Mouse (Mus musculus): Measurements from ENCODE around the gene Epop. TPM values are rescaled to one million over a fixed set of nuclear protein-coding genes. Genes with fewer than 3 reads are reported as not detected.

Gene Epop
- polyA plus RNA-seq, 1 experiment from 2014 or later, result 9.0 TPM

GRCm38 (mm10) chr11:97664339-97664665, 34.8 kb upstream of the Epop start:
- H3K4me1 ChIP-seq (ENCODE audit: control insufficient read depth, insufficient read depth, low read length), result peaks cover 11% of the 10 kb centered on the region
- H3K36me3 ChIP-seq (replicated peaks; ENCODE audit: control insufficient read depth, insufficient read depth, low read depth, low read length), result peaks cover 3% of the 10 kb centered on the region
- H3K4me3 ChIP-seq (ENCODE audit: low read depth, low read length), result peak overlapping the region; percentile 89
- DNase-seq (ENCODE audit: low spot score) (no peak), ATAC-seq (replicated peaks; ENCODE audit: insufficient number of reproducible peaks, low FRiP score, low TSS enrichment, low read depth) (no peak)
- peak overlapping the region; percentile 91; the same call in 1 of the 2 replicates for H3K27ac ChIP-seq (replicated peaks; ENCODE audit: low read depth, low read length)
- 0% methylated on average over 6 of the region's 8 CpGs for WGBS
- H3K4me2 ChIP-seq (ENCODE audit: low read depth, low read length), result peak overlapping the region; percentile 79
- H3K9ac ChIP-seq (replicated peaks; ENCODE audit: low read length), result peak overlapping the region; percentile 88
- H3K27me3 ChIP-seq (ENCODE audit: control insufficient read depth, insufficient read depth, low read length), result peaks cover 8% of the 10 kb centered on the region
- H3K9me3 ChIP-seq (replicated peaks; ENCODE audit: control insufficient read depth, low read length), result no peaks in the 10 kb centered on the region

GRCm38 (mm10) chr11:97663528-97664338, 34.2 kb upstream of the Epop start:
- ATAC-seq (replicated peaks; ENCODE audit: insufficient number of reproducible peaks, low FRiP score, low TSS enrichment, low read depth) (0 out of 2 replicates have a peak, but pooled peaks have one; percentile 36), DNase-seq (ENCODE audit: low spot score) (peak; percentile 68)
- H3K4me1 ChIP-seq (ENCODE audit: control insufficient read depth, insufficient read depth, low read length), result peaks cover 11% of the 10 kb centered on the region
- H3K9ac ChIP-seq (replicated peaks; ENCODE audit: low read length), result peak overlapping the region; percentile 88
- peaks cover 8% of the 10 kb centered on the region for H3K27me3 ChIP-seq (ENCODE audit: control insufficient read depth, insufficient read depth, low read length)
- H3K4me3 ChIP-seq (ENCODE audit: low read depth, low read length), result peak overlapping the region; percentile 89
- WGBS, result under 1% methylated on average over 38 of the region's 57 CpGs
- H3K36me3 ChIP-seq (replicated peaks; ENCODE audit: control insufficient read depth, insufficient read depth, low read depth, low read length), result no peaks in the 10 kb centered on the region; the same call in none of the 2 replicates
- H3K27ac ChIP-seq (replicated peaks; ENCODE audit: low read depth, low read length), result peak overlapping the region; percentile 91
- peak overlapping the region; percentile 79 for H3K4me2 ChIP-seq (ENCODE audit: low read depth, low read length)
- no peaks in the 10 kb centered on the region for H3K9me3 ChIP-seq (replicated peaks; ENCODE audit: control insufficient read depth, low read length)

GRCm38 (mm10) chr11:97662893-97663527, 33.5 kb upstream of the Epop start, which contains the start of gene Mllt6:
Gene Mllt6 (plus strand): TSS chr11:97663414.
- no peaks in the 10 kb centered on the region; the same call in none of the 2 replicates for H3K36me3 ChIP-seq (replicated peaks; ENCODE audit: control insufficient read depth, insufficient read depth, low read depth, low read length)
- DNase-seq (ENCODE audit: low spot score) (peak; percentile 90), ATAC-seq (replicated peaks; ENCODE audit: insufficient number of reproducible peaks, low FRiP score, low TSS enrichment, low read depth) (peak; percentile 30; the same call in 1 of the 2 replicates)
- H3K9ac ChIP-seq (replicated peaks; ENCODE audit: low read length), result peak within 1 kb of the TSS; percentile 88
- no peaks in the 10 kb centered on the region for H3K9me3 ChIP-seq (replicated peaks; ENCODE audit: control insufficient read depth, low read length)
- H3K27ac ChIP-seq (replicated peaks; ENCODE audit: low read depth, low read length), result peak within 1 kb of the TSS; percentile 91
- H3K4me1 ChIP-seq (ENCODE audit: control insufficient read depth, insufficient read depth, low read length), result peaks cover 11% of the 10 kb centered on the region
- 0% methylated on average over 16 of the region's 76 CpGs for WGBS
- H3K4me2 ChIP-seq (ENCODE audit: low read depth, low read length), result peak within 1 kb of the TSS; percentile 79
- peaks cover 8% of the 10 kb centered on the region for H3K27me3 ChIP-seq (ENCODE audit: control insufficient read depth, insufficient read depth, low read length)
- H3K4me3 ChIP-seq (ENCODE audit: low read depth, low read length), result peak within 1 kb of the TSS; percentile 89

- ATAC-seq (replicated peaks; ENCODE audit: insufficient number of reproducible peaks, low FRiP score, low TSS enrichment, low read depth), result no peak
- peak; percentile 66 for DNase-seq (ENCODE audit: low spot score)
- Histone ChIP-seq H3K9ac (replicated peaks; ENCODE audit: low read length) (peak overlapping the region; percentile 88), H3K27ac (replicated peaks; ENCODE audit: low read depth, low read length) (no peak overlapping the region), H3K4me3 (ENCODE audit: low read depth, low read length) (peak overlapping the region; percentile 89), H3K9me3 (replicated peaks; ENCODE audit: control insufficient read depth, low read length) (no peaks in the 10 kb centered on the region), H3K4me2 (ENCODE audit: low read depth, low read length) (peak overlapping the region; percentile 79), H3K27me3 (ENCODE audit: control insufficient read depth, insufficient read depth, low read length) (peaks cover 8% of the 10 kb centered on the region), H3K36me3 (replicated peaks; ENCODE audit: control insufficient read depth, insufficient read depth, low read depth, low read length) (no peaks in the 10 kb centered on the region; the same call in none of the 2 replicates), H3K4me1 (ENCODE audit: control insufficient read depth, insufficient read depth, low read length) (peaks cover 11% of the 10 kb centered on the region)
- under 1% methylated on average over 21 of the region's 21 CpGs for WGBS
Observed at GRCm38 (mm10) chr11:97662207-97662892, 32.8 kb upstream of the Epop start.

GRCm38 (mm10) chr11:97661648-97662133, 32.2 kb upstream of the Epop start:
- Histone ChIP-seq H3K27me3 (ENCODE audit: control insufficient read depth, insufficient read depth, low read length) (peaks cover 8% of the 10 kb centered on the region), H3K9ac (replicated peaks; ENCODE audit: low read length) (peak overlapping the region; percentile 37), H3K4me3 (ENCODE audit: low read depth, low read length) (peak overlapping the region; percentile 27), H3K36me3 (replicated peaks; ENCODE audit: control insufficient read depth, insufficient read depth, low read depth, low read length) (no peaks in the 10 kb centered on the region; the same call in 1 of the 2 replicates), H3K4me2 (ENCODE audit: low read depth, low read length) (peak overlapping the region; percentile 56), H3K9me3 (replicated peaks; ENCODE audit: control insufficient read depth, low read length) (no peaks in the 10 kb centered on the region), H3K4me1 (ENCODE audit: control insufficient read depth, insufficient read depth, low read length) (peaks cover 11% of the 10 kb centered on the region), H3K27ac (replicated peaks; ENCODE audit: low read depth, low read length) (no peak overlapping the region)
- peak; percentile 69 for DNase-seq (ENCODE audit: low spot score)
- no peak for ATAC-seq (replicated peaks; ENCODE audit: insufficient number of reproducible peaks, low FRiP score, low TSS enrichment, low read depth)
- under 1% methylated on average over 20 of the region's 20 CpGs for WGBS

- no peak overlapping the region for H3K27ac ChIP-seq (replicated peaks; ENCODE audit: low read depth, low read length)
- peak overlapping the region; percentile 81 for H3K4me3 ChIP-seq (ENCODE audit: low read depth, low read length)
- no peaks in the 10 kb centered on the region; the same call in 1 of the 2 replicates for H3K36me3 ChIP-seq (replicated peaks; ENCODE audit: control insufficient read depth, insufficient read depth, low read depth, low read length)
- H3K27me3 ChIP-seq (ENCODE audit: control insufficient read depth, insufficient read depth, low read length), result peaks cover 8% of the 10 kb centered on the region
- peaks cover 11% of the 10 kb centered on the region for H3K4me1 ChIP-seq (ENCODE audit: control insufficient read depth, insufficient read depth, low read length)
- H3K4me2 ChIP-seq (ENCODE audit: low read depth, low read length), result peak overlapping the region; percentile 84
- H3K9me3 ChIP-seq (replicated peaks; ENCODE audit: control insufficient read depth, low read length), result no peaks in the 10 kb centered on the region
- ATAC-seq (replicated peaks; ENCODE audit: insufficient number of reproducible peaks, low FRiP score, low TSS enrichment, low read depth) (no peak), DNase-seq (ENCODE audit: low spot score) (no peak)
- H3K9ac ChIP-seq (replicated peaks; ENCODE audit: low read length), result no peak overlapping the region; the same call in 1 of the 2 replicates
- 2% methylated on average over 27 of the region's 27 CpGs for WGBS
Observed at GRCm38 (mm10) chr11:97660734-97661647, 31.5 kb upstream of the Epop start.

Data from embryonic facial prominence, embryonic 11.5 days (tissue).